Mouse (Mus musculus): Measurements from ENCODE around the gene Lpp. TPM values are rescaled to one million over a fixed set of nuclear protein-coding genes. Genes with fewer than 3 reads are reported as not detected.
"Not testable (repeated sequence)": the region's sequence is repeated elsewhere in the genome, so short reads cannot be mapped to it uniquely, and the experiment has no call there.

Gene Lpp
- polyA plus RNA-seq, 1 experiment from 2014 or later: 14.4 TPM

- Histone ChIP-seq H3K27me3 (ENCODE audit: control insufficient read depth, insufficient read depth, low read length) (no peaks in the 10 kb centered on the region), H3K4me2 (no peak overlapping the region), H3K36me3 (ENCODE audit: control insufficient read depth, insufficient read depth, low read length) (no peaks in the 10 kb centered on the region), H3K4me1 (ENCODE audit: control insufficient read depth, insufficient read depth, low read length) (no peaks in the 10 kb centered on the region), H3K4me3 (ENCODE audit: low read depth, low read length) (no peak overlapping the region), H3K9ac (ENCODE audit: low read length) (no peak overlapping the region), H3K9me3 (ENCODE audit: control insufficient read depth, low read length) (no peaks in the 10 kb centered on the region), H3K27ac (ENCODE audit: low read depth, low read length) (no peak overlapping the region)
- ATAC-seq (ENCODE audit: low FRiP score) (no peak), DNase-seq (ENCODE audit: low spot score, missing footprints) (peak; percentile 26)
- 80% methylated on average over 10 of the region's 10 CpGs for WGBS
These were observed 597.8 kb downstream of the Lpp start for GRCm38 (mm10) chr16:24991059-24991541.

GRCm38 (mm10) chr16:24991995-24992394 is 598.7 kb downstream of the Lpp start:
- H3K4me3 ChIP-seq (ENCODE audit: low read depth, low read length): no peak overlapping the region
- H3K36me3 ChIP-seq (ENCODE audit: control insufficient read depth, insufficient read depth, low read length): no peaks in the 10 kb centered on the region
- WGBS: 93% methylated on average over 3 of the region's 3 CpGs
- H3K4me1 ChIP-seq (ENCODE audit: control insufficient read depth, insufficient read depth, low read length): no peaks in the 10 kb centered on the region
- ATAC-seq (ENCODE audit: low FRiP score): no peak
- H3K27me3 ChIP-seq (ENCODE audit: control insufficient read depth, insufficient read depth, low read length): no peaks in the 10 kb centered on the region
- no peak for DNase-seq (ENCODE audit: low spot score, missing footprints)
- no peak overlapping the region for H3K27ac ChIP-seq (ENCODE audit: low read depth, low read length)
- no peak overlapping the region for H3K4me2 ChIP-seq
- H3K9me3 ChIP-seq (ENCODE audit: control insufficient read depth, low read length): no peaks in the 10 kb centered on the region
- H3K9ac ChIP-seq (ENCODE audit: low read length): no peak overlapping the region

- 92% methylated on average over 11 of the region's 11 CpGs for WGBS
These were observed 599.2 kb downstream of the Lpp start for GRCm38 (mm10) chr16:24992494-24992893.

GRCm38 (mm10) chr16:25010980-25011877 is 617.9 kb downstream of the Lpp start:
- Histone ChIP-seq H3K4me3 (ENCODE audit: low read depth, low read length) (no peak overlapping the region), H3K4me1 (ENCODE audit: control insufficient read depth, insufficient read depth, low read length) (peaks cover under 1% of the 10 kb centered on the region; the same call in 1 of the 2 replicates), H3K9me3 (ENCODE audit: control insufficient read depth, low read length) (no peaks in the 10 kb centered on the region), H3K27ac (ENCODE audit: low read depth, low read length) (no peak overlapping the region), H3K4me2 (no peak overlapping the region), H3K9ac (ENCODE audit: low read length) (no peak overlapping the region), H3K27me3 (ENCODE audit: control insufficient read depth, insufficient read depth, low read length) (no peaks in the 10 kb centered on the region), H3K36me3 (ENCODE audit: control insufficient read depth, insufficient read depth, low read length) (no peaks in the 10 kb centered on the region)
- no peak for ATAC-seq (ENCODE audit: low FRiP score)
- no peak for DNase-seq (ENCODE audit: low spot score, missing footprints)
- WGBS: 83% methylated on average over 5 of the region's 5 CpGs

More at GRCm38 (mm10) chr16:24992494-24992893, 599.2 kb downstream of the Lpp start:
- H3K9me3 ChIP-seq (ENCODE audit: control insufficient read depth, low read length): no peaks in the 10 kb centered on the region
- no peak overlapping the region for H3K4me3 ChIP-seq (ENCODE audit: low read depth, low read length)
- no peak overlapping the region for H3K4me2 ChIP-seq
- no peak for ATAC-seq (ENCODE audit: low FRiP score)
- H3K4me1 ChIP-seq (ENCODE audit: control insufficient read depth, insufficient read depth, low read length): no peaks in the 10 kb centered on the region
- H3K27ac ChIP-seq (ENCODE audit: low read depth, low read length): no peak overlapping the region
- H3K9ac ChIP-seq (ENCODE audit: low read length): no peak overlapping the region
- H3K36me3 ChIP-seq (ENCODE audit: control insufficient read depth, insufficient read depth, low read length): no peaks in the 10 kb centered on the region
- no peak for DNase-seq (ENCODE audit: low spot score, missing footprints)
- H3K27me3 ChIP-seq (ENCODE audit: control insufficient read depth, insufficient read depth, low read length): no peaks in the 10 kb centered on the region

- WGBS: 92% methylated on average over 3 of the region's 3 CpGs
- H3K9me3 ChIP-seq (ENCODE audit: control insufficient read depth, low read length): no peaks in the 10 kb centered on the region
- DNase-seq (ENCODE audit: low spot score, missing footprints) (no peak), ATAC-seq (ENCODE audit: low FRiP score) (no peak)
- no peak overlapping the region for H3K4me3 ChIP-seq (ENCODE audit: low read depth, low read length)
- H3K27ac ChIP-seq (ENCODE audit: low read depth, low read length): no peak overlapping the region
- no peaks in the 10 kb centered on the region for H3K36me3 ChIP-seq (ENCODE audit: control insufficient read depth, insufficient read depth, low read length)
- peaks cover 2% of the 10 kb centered on the region; the same call in 1 of the 2 replicates for H3K4me1 ChIP-seq (ENCODE audit: control insufficient read depth, insufficient read depth, low read length)
- H3K9ac ChIP-seq (ENCODE audit: low read length): no peak overlapping the region
- no peak overlapping the region for H3K4me2 ChIP-seq
- no peaks in the 10 kb centered on the region for H3K27me3 ChIP-seq (ENCODE audit: control insufficient read depth, insufficient read depth, low read length)
These were observed 619.6 kb downstream of the Lpp start for GRCm38 (mm10) chr16:25012938-25013337.

GRCm38 (mm10) chr16:25016261-25016836 is 623.0 kb downstream of the Lpp start:
- ATAC-seq (ENCODE audit: low FRiP score) (no peak), DNase-seq (ENCODE audit: low spot score, missing footprints) (no peak)
- Histone ChIP-seq H3K4me3 (ENCODE audit: low read depth, low read length) (no peak overlapping the region), H3K4me1 (ENCODE audit: control insufficient read depth, insufficient read depth, low read length) (peaks cover 2% of the 10 kb centered on the region; the same call in 1 of the 2 replicates), H3K9ac (ENCODE audit: low read length) (no peak overlapping the region), H3K27ac (ENCODE audit: low read depth, low read length) (no peak overlapping the region), H3K36me3 (ENCODE audit: control insufficient read depth, insufficient read depth, low read length) (no peaks in the 10 kb centered on the region), H3K9me3 (ENCODE audit: control insufficient read depth, low read length) (no peaks in the 10 kb centered on the region), H3K4me2 (no peak overlapping the region), H3K27me3 (ENCODE audit: control insufficient read depth, insufficient read depth, low read length) (no peaks in the 10 kb centered on the region)
- 53% methylated on average over 4 of the region's 4 CpGs for WGBS

GRCm38 (mm10) chr16:25017046-25017445 is 623.7 kb downstream of the Lpp start:
- ATAC-seq (ENCODE audit: low FRiP score) (no peak), DNase-seq (ENCODE audit: low spot score, missing footprints) (no peak)
- H3K4me1 ChIP-seq (ENCODE audit: control insufficient read depth, insufficient read depth, low read length): peaks cover 2% of the 10 kb centered on the region; the same call in 1 of the 2 replicates
- H3K9ac ChIP-seq (ENCODE audit: low read length): no peak overlapping the region
- no peak overlapping the region for H3K4me3 ChIP-seq (ENCODE audit: low read depth, low read length)
- H3K4me2 ChIP-seq: no peak overlapping the region
- no peaks in the 10 kb centered on the region for H3K9me3 ChIP-seq (ENCODE audit: control insufficient read depth, low read length)
- H3K27ac ChIP-seq (ENCODE audit: low read depth, low read length): no peak overlapping the region
- H3K36me3 ChIP-seq (ENCODE audit: control insufficient read depth, insufficient read depth, low read length): no peaks in the 10 kb centered on the region
- no peaks in the 10 kb centered on the region for H3K27me3 ChIP-seq (ENCODE audit: control insufficient read depth, insufficient read depth, low read length)

- H3K4me1 ChIP-seq (ENCODE audit: control insufficient read depth, insufficient read depth, low read length); H3K4me2 ChIP-seq; H3K9ac ChIP-seq (ENCODE audit: low read length); ATAC-seq (ENCODE audit: low FRiP score); H3K27ac ChIP-seq (ENCODE audit: low read depth, low read length); H3K9me3 ChIP-seq (ENCODE audit: control insufficient read depth, low read length); H3K27me3 ChIP-seq (ENCODE audit: control insufficient read depth, insufficient read depth, low read length); H3K4me3 ChIP-seq (ENCODE audit: low read depth, low read length); DNase-seq (ENCODE audit: low spot score, missing footprints); H3K36me3 ChIP-seq (ENCODE audit: control insufficient read depth, insufficient read depth, low read length): not testable (repeated sequence)
- 77% methylated on average over 2 of the region's 2 CpGs for WGBS
These were observed 628.5 kb downstream of the Lpp start for GRCm38 (mm10) chr16:25021743-25022359.

GRCm38 (mm10) chr16:25024591-25024990 is 631.3 kb downstream of the Lpp start:
- Histone ChIP-seq H3K4me2 (no peak overlapping the region), H3K4me1 (ENCODE audit: control insufficient read depth, insufficient read depth, low read length) (no peaks in the 10 kb centered on the region), H3K27me3 (ENCODE audit: control insufficient read depth, insufficient read depth, low read length) (no peaks in the 10 kb centered on the region), H3K36me3 (ENCODE audit: control insufficient read depth, insufficient read depth, low read length) (no peaks in the 10 kb centered on the region), H3K4me3 (ENCODE audit: low read depth, low read length) (no peak overlapping the region), H3K9ac (ENCODE audit: low read length) (no peak overlapping the region), H3K9me3 (ENCODE audit: control insufficient read depth, low read length) (no peaks in the 10 kb centered on the region), H3K27ac (ENCODE audit: low read depth, low read length) (no peak overlapping the region)
- WGBS: 81% methylated on average over 3 of the region's 3 CpGs
- DNase-seq (ENCODE audit: low spot score, missing footprints) (no peak), ATAC-seq (ENCODE audit: low FRiP score) (no peak)

Data from midbrain, embryonic 11.5 days (tissue).